Mouse (Mus musculus) gastrocnemius, adult 8-10 months (tissue): ENCODE measurements around the gene Hist1h4j. TPM values are rescaled to one million over a fixed set of nuclear protein-coding genes. Genes with fewer than 3 reads are reported as not detected.
"Not testable (repeated sequence)": the region's sequence is repeated elsewhere in the genome, so short reads cannot be mapped to it uniquely, and the experiment has no call there.

Source experiments
- DNase-seq, 2 experiments: peaks; one replicate each; pipeline ENCODE4 v3.0.0; 2022; ENCODE audit warnings: low spot score in 2 of 2
- total RNA-seq, 4 experiments: library from RNA; stranded (reverse); gene quantifications; 2 replicates each; pipeline ENCODE4 v1.2.4; 2022

Gene Hist1h4j
- total RNA-seq, 4 experiments from 2014 or later, result 0.67 to 1.6 (median 0.90) TPM; not detected in 1

GRCm38 (mm10) chr13:21722993-21723836, 11.6 kb upstream of the Hist1h4j start:
- DNase-seq, result no peak

- no peak for DNase-seq
Measured at GRCm38 (mm10) chr13:21727948-21728572, 6.8 kb upstream of the Hist1h4j start.

- no peak for DNase-seq
Measured at GRCm38 (mm10) chr13:21729544-21729943, 5.3 kb upstream of the Hist1h4j start.

- DNase-seq, result no peak
Measured at GRCm38 (mm10) chr13:21733466-21733865, 1.4 kb upstream of the Hist1h4j start.

- DNase-seq, result peak in 1 of 2 experiments; percentile 39
Measured at GRCm38 (mm10) chr13:21734010-21734905, 606 bp upstream of the Hist1h4j start.

GRCm38 (mm10) chr13:21745006-21745405, 10.1 kb downstream of the Hist1h4j start:
- no peak for DNase-seq

- no peak for DNase-seq
Measured at GRCm38 (mm10) chr13:21749387-21750158, 14.7 kb downstream of the Hist1h4j start.

- DNase-seq, result peak; percentile 17 to 31
Measured at GRCm38 (mm10) chr13:21750159-21751017, 15.5 kb downstream of the Hist1h4j start, which contains the start of gene Hist1h4k. Gene Hist1h4k (minus strand): TSS chr13:21750505.

- no peak for DNase-seq
Measured at GRCm38 (mm10) chr13:21751417-21751816, 16.6 kb downstream of the Hist1h4j start.

GRCm38 (mm10) chr13:21751827-21752226, 17.0 kb downstream of the Hist1h4j start:
- no peak for DNase-seq

- DNase-seq, result no peak
Measured at GRCm38 (mm10) chr13:21752356-21752755, 17.5 kb downstream of the Hist1h4j start.

GRCm38 (mm10) chr13:21753051-21753523, 18.2 kb downstream of the Hist1h4j start:
- no peak for DNase-seq

GRCm38 (mm10) chr13:21753524-21754285, 18.8 kb downstream of the Hist1h4j start, which contains the start of the genes Hist1h2ak and Hist1h2bn:
Gene Hist1h2ak (minus strand): TSS chr13:21753827.
Gene Hist1h2bn (plus strand): TSS chr13:21754123.
- DNase-seq, result not testable (repeated sequence)

GRCm38 (mm10) chr13:21754294-21755001, 19.6 kb downstream of the Hist1h4j start:
- DNase-seq, result not testable (repeated sequence)

- DNase-seq, result no peak
Measured at GRCm38 (mm10) chr13:21755707-21756106, 20.8 kb downstream of the Hist1h4j start.

GRCm38 (mm10) chr13:21778814-21779766, 44.2 kb downstream of the Hist1h4j start:
- DNase-seq, result peak; percentile 20 to 38
